Mouse (Mus musculus) layer of hippocampus, postnatal 14 days (tissue): ENCODE results near the gene Mrps21. TPM values are rescaled to one million over a fixed set of nuclear protein-coding genes. Genes with fewer than 3 reads are reported as not detected.
"Not testable (repeated sequence)": the region's sequence is repeated elsewhere in the genome, so short reads cannot be mapped to it uniquely, and the experiment has no call there.

Source experiments
- DNase-seq, 2 experiments: peaks; one replicate each; pipeline ENCODE4 v3.0.0; 2021 to 2022; ENCODE audit warnings: low spot score in 2 of 2, mixed read lengths in 1 of 2
- total RNA-seq, 2 experiments: library from RNA; stranded (reverse); gene quantifications; 2 replicates each; pipeline ENCODE4 v1.2.3; 2021

The Mrps21 gene
- total RNA-seq, 2 experiments from 2014 or later, result 134 to 162 TPM

- no peak for DNase-seq
Observed at GRCm38 (mm10) chr3:95892066-95893052, 21.0 kb upstream of the Mrps21 start.

GRCm38 (mm10) chr3:95891211-95892065 is 20.1 kb upstream of the Mrps21 start, which contains the start of gene BC028528:
TSS of gene BC028528 (minus strand) at chr3:95892005.
- DNase-seq, result no peak

GRCm38 (mm10) chr3:95889664-95890063 is 18.3 kb upstream of the Mrps21 start:
- no peak for DNase-seq

- DNase-seq, result no peak
Observed at GRCm38 (mm10) chr3:95887596-95887995, 16.3 kb upstream of the Mrps21 start.

- DNase-seq, result no peak
Observed at GRCm38 (mm10) chr3:95884400-95884799, 13.1 kb upstream of the Mrps21 start.

GRCm38 (mm10) chr3:95882816-95883425 is 11.6 kb upstream of the Mrps21 start:
- peak; percentile 55 to 82 for DNase-seq

GRCm38 (mm10) chr3:95881979-95882815 is 10.9 kb upstream of the Mrps21 start, which contains the start of gene Ciart:
TSS of gene Ciart (minus strand) at chr3:95882251.
- DNase-seq, result peak; percentile 96 to 98

- no peak for DNase-seq
Observed at GRCm38 (mm10) chr3:95879063-95879462, 7.7 kb upstream of the Mrps21 start.

- DNase-seq, result no peak
Observed at GRCm38 (mm10) chr3:95872048-95872447, 729 bp upstream of the Mrps21 start.

GRCm38 (mm10) chr3:95870976-95871375 is 343 bp downstream of the Mrps21 start:
- no peak for DNase-seq

- no peak for DNase-seq
Observed at GRCm38 (mm10) chr3:95867408-95867807, 3.9 kb downstream of the Mrps21 start.

- DNase-seq, result no peak
Observed at GRCm38 (mm10) chr3:95866071-95866470, 5.2 kb downstream of the Mrps21 start.

- no peak for DNase-seq
Observed at GRCm38 (mm10) chr3:95865571-95865970, 5.7 kb downstream of the Mrps21 start.

GRCm38 (mm10) chr3:95865050-95865449 is 6.3 kb downstream of the Mrps21 start:
- peak; percentile 53 to 77 for DNase-seq

GRCm38 (mm10) chr3:95863578-95863977 is 7.7 kb downstream of the Mrps21 start:
- DNase-seq, result no peak

GRCm38 (mm10) chr3:95861796-95862195 is 9.5 kb downstream of the Mrps21 start:
- peak; percentile 46 to 88 for DNase-seq

- no peak for DNase-seq
Observed at GRCm38 (mm10) chr3:95861216-95861615, 10.1 kb downstream of the Mrps21 start.

- no peak for DNase-seq
Observed at GRCm38 (mm10) chr3:95860323-95860722, 11.0 kb downstream of the Mrps21 start.

GRCm38 (mm10) chr3:95858278-95858677 is 13.0 kb downstream of the Mrps21 start:
- DNase-seq, result not testable (repeated sequence)

- DNase-seq, result not testable (repeated sequence)
Observed at GRCm38 (mm10) chr3:95857050-95857449, 14.3 kb downstream of the Mrps21 start.
